Mouse (Mus musculus): ENCODE results near the gene 4930442H23Rik. TPM values are rescaled to one million over a fixed set of nuclear protein-coding genes. Genes with fewer than 3 reads are reported as not detected.
A peak's percentile ranks its signal among the peaks of the same experiment; 100 is the strongest.

The 4930442H23Rik gene
- 0.16 and 0.25 TPM in 2 replicates for polyA plus RNA-seq (2015; fragmentation: Nextera tagmentation; extraction: Ambion mirVana)

DNA sequence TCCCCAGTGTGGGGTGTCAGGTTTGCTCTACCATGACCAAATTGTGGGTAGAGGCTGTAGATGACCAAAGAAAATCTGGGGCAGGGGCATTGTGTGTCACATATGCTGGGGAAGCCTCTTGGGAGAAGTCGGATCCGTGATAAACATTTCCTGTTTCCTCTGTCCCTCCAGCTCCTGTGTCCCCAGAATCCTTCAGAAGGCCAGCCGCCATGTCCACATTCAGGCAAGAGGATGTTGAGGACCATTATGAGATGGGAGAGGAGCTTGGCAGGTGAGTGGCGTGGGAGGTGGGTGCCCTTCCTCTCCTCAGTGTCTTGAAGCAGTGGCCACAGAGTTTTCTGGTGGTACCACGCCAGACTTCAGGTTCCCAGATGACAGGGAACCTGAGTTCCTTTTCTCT is at the start of gene 4930442H23Rik:
4930442H23Rik (minus strand) TSS at position 45 of the 400 bp plus-strand sequence.
- Histone ChIP-seq H3K4me3 (ENCODE audit: low read depth, low read length) (peak within 1 kb of the TSS; percentile 61), H3K4me2 (replicated peaks; ENCODE audit: low read depth, low read length) (peak within 1 kb of the TSS; percentile 61), H3K9me3 (ENCODE audit: low read length) (no peaks in the 10 kb centered on the region), H3K9ac (replicated peaks; ENCODE audit: low read depth) (peak within 1 kb of the TSS; percentile 51), H3K4me1 (ENCODE audit: insufficient read depth, low read depth, low read length) (peaks cover 7% of the 10 kb centered on the region; the same call in 1 of the 2 replicates), H3K27ac (ENCODE audit: low read length) (peak within 1 kb of the TSS; percentile 89), H3K36me3 (ENCODE audit: insufficient read depth, low read length) (peaks cover 34% of the 10 kb centered on the region), H3K27me3 (replicated peaks; ENCODE audit: insufficient read depth, low read length) (no peaks in the 10 kb centered on the region)
- no peak for DNase-seq (ENCODE audit: low spot score)
- ATAC-seq: no peak
- 62% methylated on average over 5 of the region's 5 CpGs for WGBS
- TF ChIP-seq CTCF (IDR thresholded peaks at IDR 0.05) (no peak), EP300 (IDR thresholded peaks at IDR 0.05) (no peak)

DNA sequence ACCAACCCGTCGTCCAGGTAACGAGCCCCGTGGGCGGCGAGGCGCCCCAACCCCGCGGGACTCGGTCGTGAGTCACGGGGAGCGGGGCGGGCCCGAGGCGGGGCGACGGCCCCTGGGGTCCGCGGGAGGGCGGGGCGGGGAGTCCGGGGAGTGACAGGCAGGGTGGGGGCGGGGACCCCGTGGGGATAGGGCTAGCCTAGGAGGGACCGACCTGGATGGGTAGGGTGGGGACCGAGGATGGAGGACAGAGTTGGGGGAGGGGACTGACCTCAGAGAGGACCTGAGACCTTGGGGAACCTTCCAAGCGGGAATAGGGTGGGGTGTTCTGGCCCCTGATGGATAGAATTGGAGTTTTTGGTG is 49.6 kb upstream of the 4930442H23Rik start:
- under 1% methylated on average over 18 of the region's 28 CpGs for WGBS
- Histone ChIP-seq H3K27ac (ENCODE audit: low read length) (no peak overlapping the region), H3K4me1 (ENCODE audit: insufficient read depth, low read depth, low read length) (no peaks in the 10 kb centered on the region; the same call in 1 of the 2 replicates), H3K36me3 (ENCODE audit: insufficient read depth, low read length) (no peaks in the 10 kb centered on the region), H3K4me2 (replicated peaks; ENCODE audit: low read depth, low read length) (peak overlapping the region; percentile 65), H3K9ac (replicated peaks; ENCODE audit: low read depth) (peak overlapping the region; percentile 13), H3K9me3 (ENCODE audit: low read length) (no peaks in the 10 kb centered on the region), H3K4me3 (ENCODE audit: low read depth, low read length) (peak overlapping the region; percentile 60), H3K27me3 (replicated peaks; ENCODE audit: insufficient read depth, low read length) (peaks cover 24% of the 10 kb centered on the region)
- DNase-seq (ENCODE audit: low spot score) (no peak), ATAC-seq (no peak; the same call in 1 of the 2 replicates)
- no peak for TF ChIP-seq CTCF (IDR thresholded peaks at IDR 0.05)
- TF ChIP-seq EP300 (IDR thresholded peaks at IDR 0.05): no peak

DNA sequence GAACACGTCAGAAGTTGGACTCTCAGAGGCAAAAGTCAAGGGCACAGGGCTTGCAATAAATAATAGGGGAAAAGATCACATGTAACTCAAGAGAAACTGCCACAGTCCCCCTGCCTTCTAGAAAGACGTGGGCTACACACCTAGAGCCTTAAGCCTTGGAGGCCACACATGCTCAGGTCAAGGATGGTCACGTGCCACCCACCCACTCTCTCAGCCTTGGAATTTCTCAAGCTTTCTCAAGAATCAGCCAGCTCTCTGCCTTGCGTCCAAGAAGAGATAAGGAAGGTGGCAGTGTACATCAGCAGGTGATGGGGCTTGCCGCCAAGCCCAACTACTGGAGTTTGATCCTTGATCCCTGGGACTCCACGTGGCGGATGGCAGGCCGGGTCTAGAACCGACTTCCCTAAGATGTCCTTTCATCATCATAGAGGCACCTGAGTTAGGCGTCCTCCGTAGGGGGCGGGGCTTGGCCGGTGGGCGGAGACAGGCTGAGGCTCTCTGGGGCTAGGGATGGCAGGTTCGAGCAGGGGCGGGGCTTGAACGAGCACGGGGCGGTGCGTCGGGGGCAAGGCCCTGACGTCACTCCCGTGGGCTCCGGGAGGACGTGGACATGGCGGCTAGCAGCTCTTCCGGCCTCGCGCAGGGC is 49.1 kb upstream of the 4930442H23Rik start, which contains the start of gene Zfr2:
Zfr2 (plus strand) TSS at position 576 of the 646 bp plus-strand sequence.
- TF ChIP-seq CTCF (IDR thresholded peaks at IDR 0.05) (no peak), EP300 (IDR thresholded peaks at IDR 0.05) (no peak)
- ATAC-seq (peak; percentile 96), DNase-seq (ENCODE audit: low spot score) (peak; percentile 93)
- Histone ChIP-seq H3K27me3 (replicated peaks; ENCODE audit: insufficient read depth, low read length) (peaks cover 24% of the 10 kb centered on the region), H3K9ac (replicated peaks; ENCODE audit: low read depth) (peak within 1 kb of the TSS; percentile 13), H3K4me3 (ENCODE audit: low read depth, low read length) (peak within 1 kb of the TSS; percentile 60), H3K9me3 (ENCODE audit: low read length) (no peaks in the 10 kb centered on the region), H3K4me1 (ENCODE audit: insufficient read depth, low read depth, low read length) (no peaks in the 10 kb centered on the region; the same call in 1 of the 2 replicates), H3K36me3 (ENCODE audit: insufficient read depth, low read length) (no peaks in the 10 kb centered on the region), H3K4me2 (replicated peaks; ENCODE audit: low read depth, low read length) (peak within 1 kb of the TSS; percentile 65), H3K27ac (ENCODE audit: low read length) (no peak within 1 kb of the TSS)
- WGBS: 6% methylated on average over 24 of the region's 29 CpGs

DNA sequence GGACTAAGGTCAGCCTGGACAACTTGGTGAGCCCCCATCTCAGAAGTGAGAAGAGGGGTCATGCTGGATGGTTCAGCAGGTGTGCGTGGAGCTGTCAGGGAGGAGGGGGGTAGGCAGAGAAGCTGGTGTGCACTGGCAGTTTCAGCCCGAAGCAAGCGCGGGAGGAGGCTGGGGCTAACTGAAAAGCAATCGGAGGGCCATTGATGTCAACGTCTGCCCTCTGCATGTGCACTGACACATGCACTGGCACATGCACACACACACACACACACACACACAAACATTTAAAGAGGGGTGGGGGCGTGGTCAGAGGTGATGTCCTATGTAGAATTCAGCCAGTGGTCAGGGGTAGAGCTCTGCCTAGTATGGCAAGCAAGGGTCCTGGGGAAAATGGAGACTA is 47.8 kb upstream of the 4930442H23Rik start:
- Histone ChIP-seq H3K4me2 (replicated peaks; ENCODE audit: low read depth, low read length) (no peak overlapping the region), H3K9ac (replicated peaks; ENCODE audit: low read depth) (no peak overlapping the region), H3K36me3 (ENCODE audit: insufficient read depth, low read length) (no peaks in the 10 kb centered on the region), H3K27me3 (replicated peaks; ENCODE audit: insufficient read depth, low read length) (peaks cover 24% of the 10 kb centered on the region), H3K27ac (ENCODE audit: low read length) (no peak overlapping the region), H3K9me3 (ENCODE audit: low read length) (no peaks in the 10 kb centered on the region), H3K4me3 (ENCODE audit: low read depth, low read length) (no peak overlapping the region), H3K4me1 (ENCODE audit: insufficient read depth, low read depth, low read length) (no peaks in the 10 kb centered on the region; the same call in 1 of the 2 replicates)
- ATAC-seq (no peak), DNase-seq (ENCODE audit: low spot score) (no peak)
- TF ChIP-seq EP300 (IDR thresholded peaks at IDR 0.05) (no peak), CTCF (IDR thresholded peaks at IDR 0.05) (no peak)
- WGBS: 51% methylated on average over 7 of the region's 7 CpGs

DNA sequence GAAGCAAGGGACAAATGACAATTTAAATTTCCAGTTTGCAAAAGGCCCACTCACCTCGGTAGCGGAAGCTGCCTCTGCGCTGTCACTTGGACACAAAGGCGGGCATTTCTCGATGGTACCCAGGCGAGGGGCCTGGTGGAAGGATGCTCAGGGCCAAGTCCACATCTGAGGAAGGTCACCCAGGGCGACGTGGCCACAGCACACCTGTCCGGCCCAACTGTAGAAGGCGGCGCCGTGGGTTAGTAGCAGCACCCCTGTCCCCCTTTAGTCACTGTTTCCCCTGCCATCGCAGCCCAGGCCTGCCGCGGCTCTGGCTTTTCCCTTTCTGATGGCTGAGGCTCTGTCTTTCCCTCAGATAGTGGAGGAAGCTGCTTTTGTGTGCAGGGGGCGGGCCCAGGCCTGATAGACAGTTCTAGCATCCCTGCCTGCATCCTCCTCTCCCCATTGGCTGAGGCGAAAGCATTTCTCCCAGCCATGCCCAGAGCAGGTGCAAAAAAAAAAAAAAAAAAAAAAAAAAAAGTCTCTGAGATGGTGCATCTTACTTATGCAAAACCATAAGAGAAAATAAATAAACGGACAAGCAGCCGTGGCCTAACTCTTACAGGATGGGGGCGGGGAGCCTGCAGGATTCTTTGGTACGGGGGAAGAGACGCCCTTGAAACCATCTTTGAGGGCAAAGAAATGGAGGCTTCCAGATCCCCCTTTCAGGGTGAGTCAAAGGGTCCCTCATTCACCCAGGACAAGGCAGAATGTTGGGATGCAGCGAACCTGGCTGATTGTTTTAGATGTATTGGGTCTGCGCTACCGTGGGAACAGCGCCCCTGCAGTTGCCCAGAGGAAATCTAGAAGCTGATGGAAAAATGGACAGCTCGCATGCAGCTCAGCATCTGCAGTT is 47.0 kb upstream of the 4930442H23Rik start, which contains the start of gene Atcay:
Atcay (minus strand) TSS at position 396 of the 895 bp plus-strand sequence.
- DNase-seq (ENCODE audit: low spot score): peak; percentile 48
- ATAC-seq: no peak
- Histone ChIP-seq H3K36me3 (ENCODE audit: insufficient read depth, low read length) (no peaks in the 10 kb centered on the region), H3K9ac (replicated peaks; ENCODE audit: low read depth) (no peak within 1 kb of the TSS), H3K9me3 (ENCODE audit: low read length) (no peaks in the 10 kb centered on the region), H3K4me2 (replicated peaks; ENCODE audit: low read depth, low read length) (no peak within 1 kb of the TSS), H3K27ac (ENCODE audit: low read length) (no peak within 1 kb of the TSS), H3K27me3 (replicated peaks; ENCODE audit: insufficient read depth, low read length) (peaks cover 24% of the 10 kb centered on the region), H3K4me3 (ENCODE audit: low read depth, low read length) (no peak within 1 kb of the TSS), H3K4me1 (ENCODE audit: insufficient read depth, low read depth, low read length) (no peaks in the 10 kb centered on the region; the same call in 1 of the 2 replicates)
- 11% methylated on average over 27 of the region's 27 CpGs for WGBS
- TF ChIP-seq EP300 (IDR thresholded peaks at IDR 0.05) (no peak), CTCF (IDR thresholded peaks at IDR 0.05) (peak; percentile 68)

All from lung, postnatal 0 days (tissue).